Mouse (Mus musculus): ENCODE data around the gene Gm27179. TPM values are rescaled to one million over a fixed set of nuclear protein-coding genes. Genes with fewer than 3 reads are reported as not detected.
"Not testable (repeated sequence)": the region's sequence is repeated elsewhere in the genome, so short reads cannot be mapped to it uniquely, and the experiment has no call there.

Gene Gm27179
- polyA plus RNA-seq (2015; fragmentation: Nextera tagmentation; extraction: Ambion mirVana): not detected in 2 replicates

DNA sequence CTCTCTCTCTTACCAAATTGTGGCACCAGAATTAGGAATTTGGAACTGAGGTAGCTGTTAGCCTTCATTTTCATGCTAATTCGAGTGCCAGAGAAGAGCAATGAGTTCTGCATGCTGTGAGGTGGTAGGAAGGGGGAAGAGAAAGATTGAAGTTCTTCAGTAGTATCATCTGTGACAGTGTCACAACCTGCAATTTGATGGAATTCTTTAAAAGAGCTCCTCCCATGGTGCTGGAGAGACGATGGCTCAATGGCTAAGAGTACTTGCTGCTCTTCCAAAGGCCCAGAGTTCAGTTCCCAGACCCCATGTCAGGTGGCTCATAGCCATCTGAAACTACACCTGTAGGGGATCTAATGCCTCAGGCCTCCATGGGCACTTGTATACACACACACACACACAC, at the start of gene Gm27179:
Gm27179 (minus strand) TSS at position 101 of the 400 bp plus-strand sequence.
- no CpG with 5 or more reads among the region's 2 CpGs for WGBS
- H3K9me3 ChIP-seq (ENCODE audit: control insufficient read depth, low read length): not testable (repeated sequence)

DNA sequence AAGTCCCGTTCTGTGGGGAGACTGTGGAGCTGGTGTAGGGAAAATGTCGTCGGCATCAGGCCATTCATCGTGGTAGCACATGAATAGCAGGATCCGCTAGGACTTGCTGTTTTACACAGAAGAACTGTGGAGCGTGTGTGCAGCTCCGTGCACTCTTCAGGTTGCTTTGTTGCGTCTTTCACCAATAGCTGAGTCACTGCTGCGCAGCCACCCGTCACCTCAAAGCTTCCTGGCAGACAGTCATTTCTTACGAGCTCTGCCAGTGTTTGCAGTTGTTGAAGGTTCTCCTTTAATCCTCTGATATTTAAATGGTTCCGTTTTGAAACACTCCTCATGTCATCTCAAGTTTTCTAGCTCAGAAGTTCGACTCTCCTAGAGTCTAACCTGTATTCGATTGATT, 45.2 kb upstream of the Gm27179 start:
- not testable (repeated sequence) for H3K4me3 ChIP-seq (replicated peaks; ENCODE audit: low read length); H3K27me3 ChIP-seq (replicated peaks; ENCODE audit: control insufficient read depth, insufficient read depth, low read length); H3K9me3 ChIP-seq (ENCODE audit: control insufficient read depth, low read length); H3K4me1 ChIP-seq (replicated peaks; ENCODE audit: control insufficient read depth, insufficient read depth, low read length); H3K36me3 ChIP-seq (ENCODE audit: control insufficient read depth, insufficient read depth); H3K27ac ChIP-seq (ENCODE audit: low read length); H3K4me2 ChIP-seq (ENCODE audit: low read length); ATAC-seq; H3K9ac ChIP-seq (replicated peaks; ENCODE audit: low read depth, low read length)
- WGBS: no CpG with 5 or more reads among the region's 14 CpGs

More for the DNA sequence above, at the start of gene Gm27179:
- H3K9ac ChIP-seq (replicated peaks; ENCODE audit: low read depth, low read length); H3K4me2 ChIP-seq (ENCODE audit: low read length); H3K4me1 ChIP-seq (replicated peaks; ENCODE audit: control insufficient read depth, insufficient read depth, low read length); H3K4me3 ChIP-seq (replicated peaks; ENCODE audit: low read length); H3K27ac ChIP-seq (ENCODE audit: low read length); ATAC-seq; H3K27me3 ChIP-seq (replicated peaks; ENCODE audit: control insufficient read depth, insufficient read depth, low read length); H3K36me3 ChIP-seq (ENCODE audit: control insufficient read depth, insufficient read depth): not testable (repeated sequence)

DNA sequence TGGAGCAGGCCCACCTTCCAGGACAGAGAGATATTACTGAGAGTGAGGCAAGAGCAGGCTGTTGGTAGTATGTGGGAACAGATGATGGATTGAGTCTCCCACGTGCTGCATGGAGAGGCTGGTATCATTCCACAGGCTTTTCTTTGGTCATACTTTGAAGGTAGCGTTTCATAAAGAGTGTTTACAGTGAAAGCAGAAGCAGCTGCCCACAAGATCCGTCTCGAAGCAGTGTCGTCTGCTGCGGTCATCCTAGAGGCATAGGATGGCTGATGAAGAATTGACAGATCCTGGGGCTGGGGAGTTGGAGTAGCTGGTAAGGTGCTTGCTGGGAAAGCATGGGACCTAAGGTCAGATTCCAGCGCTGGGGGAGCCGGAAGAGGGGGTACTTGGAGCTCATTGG, 44.5 kb upstream of the Gm27179 start:
- no CpG with 5 or more reads among the region's 8 CpGs for WGBS
- H3K36me3 ChIP-seq (ENCODE audit: control insufficient read depth, insufficient read depth); ATAC-seq; H3K9ac ChIP-seq (replicated peaks; ENCODE audit: low read depth, low read length); H3K27me3 ChIP-seq (replicated peaks; ENCODE audit: control insufficient read depth, insufficient read depth, low read length); H3K4me2 ChIP-seq (ENCODE audit: low read length); H3K4me1 ChIP-seq (replicated peaks; ENCODE audit: control insufficient read depth, insufficient read depth, low read length); H3K4me3 ChIP-seq (replicated peaks; ENCODE audit: low read length); H3K9me3 ChIP-seq (ENCODE audit: control insufficient read depth, low read length); H3K27ac ChIP-seq (ENCODE audit: low read length): not testable (repeated sequence)

DNA sequence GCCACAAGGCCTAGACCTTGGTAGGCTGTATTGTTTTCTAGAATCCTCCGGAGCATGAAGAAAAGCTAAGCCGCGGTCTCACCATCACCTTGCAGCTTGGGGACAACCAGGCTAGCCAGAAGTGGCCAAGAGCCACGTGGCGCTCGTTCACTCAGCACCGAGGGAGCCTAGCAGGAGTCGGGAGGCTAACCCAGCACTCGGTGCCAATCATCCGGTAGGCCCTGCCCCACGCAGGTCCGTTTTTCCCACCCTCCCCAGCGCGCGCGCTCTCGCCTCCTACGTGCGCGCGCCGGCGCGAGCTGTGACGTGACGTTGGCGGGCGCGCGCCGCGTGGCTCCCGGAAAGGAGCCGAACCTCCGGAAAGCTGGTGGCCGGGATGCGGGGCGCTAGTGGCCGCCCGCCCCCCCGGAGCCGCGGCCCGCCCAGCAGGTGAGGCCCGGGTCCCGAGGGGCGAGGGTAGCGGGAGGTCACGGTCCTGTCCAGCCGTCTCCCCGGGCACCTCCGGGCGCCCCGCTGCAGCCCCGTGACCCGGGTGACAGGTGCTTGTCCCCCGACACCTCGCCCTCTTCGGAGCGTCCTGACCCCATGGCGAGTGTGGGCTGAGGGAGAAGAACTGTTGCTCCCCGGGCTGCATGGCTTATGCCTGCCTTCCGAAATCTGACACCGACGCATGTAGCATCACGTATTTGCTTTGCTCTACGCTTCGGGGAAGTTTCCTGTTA, 42.9 kb upstream of the Gm27179 start, which contains the start of gene Entpd4b:
Entpd4b (plus strand) TSS at position 315 of the 722 bp plus-strand sequence.
- H3K4me1 ChIP-seq (replicated peaks; ENCODE audit: control insufficient read depth, insufficient read depth, low read length); H3K9me3 ChIP-seq (ENCODE audit: control insufficient read depth, low read length); H3K27me3 ChIP-seq (replicated peaks; ENCODE audit: control insufficient read depth, insufficient read depth, low read length); H3K27ac ChIP-seq (ENCODE audit: low read length); H3K9ac ChIP-seq (replicated peaks; ENCODE audit: low read depth, low read length); H3K36me3 ChIP-seq (ENCODE audit: control insufficient read depth, insufficient read depth); H3K4me2 ChIP-seq (ENCODE audit: low read length); H3K4me3 ChIP-seq (replicated peaks; ENCODE audit: low read length): not testable (repeated sequence)
- no CpG with 5 or more reads among the region's 68 CpGs for WGBS
- peak; percentile 98 for ATAC-seq

GRCm38 (mm10) chr14:69547310-69547709, 35.0 kb upstream of the Gm27179 start:
- not testable (repeated sequence) for H3K4me3 ChIP-seq (replicated peaks; ENCODE audit: low read length)

GRCm38 (mm10) chr14:69545052-69545451, 32.7 kb upstream of the Gm27179 start:
- H3K4me2 ChIP-seq (ENCODE audit: low read length); H3K27ac ChIP-seq (ENCODE audit: low read length); ATAC-seq; H3K4me3 ChIP-seq (replicated peaks; ENCODE audit: low read length); H3K4me1 ChIP-seq (replicated peaks; ENCODE audit: control insufficient read depth, insufficient read depth, low read length); H3K27me3 ChIP-seq (replicated peaks; ENCODE audit: control insufficient read depth, insufficient read depth, low read length); H3K9ac ChIP-seq (replicated peaks; ENCODE audit: low read depth, low read length); H3K36me3 ChIP-seq (ENCODE audit: control insufficient read depth, insufficient read depth); H3K9me3 ChIP-seq (ENCODE audit: control insufficient read depth, low read length): not testable (repeated sequence)
- WGBS: no CpG with 5 or more reads among the region's 2 CpGs

More at GRCm38 (mm10) chr14:69547310-69547709, 35.0 kb upstream of the Gm27179 start:
- not testable (repeated sequence) for H3K9ac ChIP-seq (replicated peaks; ENCODE audit: low read depth, low read length); H3K27ac ChIP-seq (ENCODE audit: low read length); ATAC-seq; H3K27me3 ChIP-seq (replicated peaks; ENCODE audit: control insufficient read depth, insufficient read depth, low read length); H3K9me3 ChIP-seq (ENCODE audit: control insufficient read depth, low read length); H3K36me3 ChIP-seq (ENCODE audit: control insufficient read depth, insufficient read depth); H3K4me2 ChIP-seq (ENCODE audit: low read length); H3K4me1 ChIP-seq (replicated peaks; ENCODE audit: control insufficient read depth, insufficient read depth, low read length)
- WGBS: no CpG with 5 or more reads among the region's 4 CpGs

GRCm38 (mm10) chr14:69544033-69544432, 31.7 kb upstream of the Gm27179 start:
- not testable (repeated sequence) for H3K4me2 ChIP-seq (ENCODE audit: low read length); H3K9ac ChIP-seq (replicated peaks; ENCODE audit: low read depth, low read length); H3K27ac ChIP-seq (ENCODE audit: low read length); H3K4me1 ChIP-seq (replicated peaks; ENCODE audit: control insufficient read depth, insufficient read depth, low read length); ATAC-seq; H3K9me3 ChIP-seq (ENCODE audit: control insufficient read depth, low read length); H3K4me3 ChIP-seq (replicated peaks; ENCODE audit: low read length); H3K36me3 ChIP-seq (ENCODE audit: control insufficient read depth, insufficient read depth); H3K27me3 ChIP-seq (replicated peaks; ENCODE audit: control insufficient read depth, insufficient read depth, low read length)
- no CpG with 5 or more reads among the region's 7 CpGs for WGBS

- H3K4me2 ChIP-seq (ENCODE audit: low read length); H3K9me3 ChIP-seq (ENCODE audit: control insufficient read depth, low read length); H3K4me3 ChIP-seq (replicated peaks; ENCODE audit: low read length); H3K9ac ChIP-seq (replicated peaks; ENCODE audit: low read depth, low read length); H3K4me1 ChIP-seq (replicated peaks; ENCODE audit: control insufficient read depth, insufficient read depth, low read length); H3K36me3 ChIP-seq (ENCODE audit: control insufficient read depth, insufficient read depth); H3K27me3 ChIP-seq (replicated peaks; ENCODE audit: control insufficient read depth, insufficient read depth, low read length); H3K27ac ChIP-seq (ENCODE audit: low read length); ATAC-seq: not testable (repeated sequence)
- no CpG with 5 or more reads among the region's 7 CpGs for WGBS
Observed at GRCm38 (mm10) chr14:69542695-69543094, 30.3 kb upstream of the Gm27179 start.

DNA sequence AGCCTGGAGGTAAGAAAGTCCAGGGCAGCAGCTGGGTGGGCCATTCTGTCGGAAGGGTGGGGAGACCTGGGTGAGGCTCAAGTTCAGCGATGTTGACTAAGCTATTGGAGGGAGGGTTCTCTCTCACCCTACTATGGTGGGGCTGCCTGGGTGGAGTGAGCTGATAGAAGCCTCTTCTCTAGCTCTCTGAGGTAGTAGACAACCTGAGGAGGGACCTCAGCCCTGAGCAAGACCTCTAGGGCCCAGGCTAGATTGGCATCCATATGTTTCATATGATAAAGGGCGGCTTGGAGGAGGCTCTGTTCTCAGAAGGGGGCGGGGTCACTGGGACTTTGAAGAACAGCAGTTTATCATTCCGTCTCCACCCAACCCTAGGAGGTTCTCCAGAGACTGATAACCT, 27.8 kb upstream of the Gm27179 start:
- not testable (repeated sequence) for H3K4me3 ChIP-seq (replicated peaks; ENCODE audit: low read length); ATAC-seq; H3K27ac ChIP-seq (ENCODE audit: low read length); H3K9me3 ChIP-seq (ENCODE audit: control insufficient read depth, low read length); H3K9ac ChIP-seq (replicated peaks; ENCODE audit: low read depth, low read length); H3K27me3 ChIP-seq (replicated peaks; ENCODE audit: control insufficient read depth, insufficient read depth, low read length); H3K36me3 ChIP-seq (ENCODE audit: control insufficient read depth, insufficient read depth); H3K4me2 ChIP-seq (ENCODE audit: low read length); H3K4me1 ChIP-seq (replicated peaks; ENCODE audit: control insufficient read depth, insufficient read depth, low read length)
- WGBS: no CpG with 5 or more reads among the region's 5 CpGs

DNA sequence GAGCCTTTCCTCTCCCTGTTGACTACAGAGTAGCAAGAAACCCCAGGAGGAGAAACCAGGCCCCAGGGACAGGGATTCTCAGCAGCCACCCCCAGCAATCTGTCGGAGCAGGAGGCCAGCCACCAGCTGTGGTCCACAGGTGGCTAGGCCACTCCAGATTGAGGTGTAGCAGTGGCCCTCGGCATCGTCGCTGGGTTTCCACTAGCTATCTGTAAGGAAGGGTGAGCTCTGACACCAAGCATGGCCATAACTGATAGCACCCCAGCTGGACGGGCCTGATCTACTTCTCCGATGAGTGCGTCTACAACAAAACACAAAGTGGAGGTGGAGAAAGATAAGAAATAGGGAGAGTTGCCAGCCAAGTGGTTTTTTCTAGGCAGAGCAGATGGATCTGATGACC, 24.2 kb upstream of the Gm27179 start:
- not testable (repeated sequence) for H3K4me2 ChIP-seq (ENCODE audit: low read length); H3K27me3 ChIP-seq (replicated peaks; ENCODE audit: control insufficient read depth, insufficient read depth, low read length); H3K4me3 ChIP-seq (replicated peaks; ENCODE audit: low read length); ATAC-seq; H3K9ac ChIP-seq (replicated peaks; ENCODE audit: low read depth, low read length); H3K4me1 ChIP-seq (replicated peaks; ENCODE audit: control insufficient read depth, insufficient read depth, low read length); H3K36me3 ChIP-seq (ENCODE audit: control insufficient read depth, insufficient read depth); H3K27ac ChIP-seq (ENCODE audit: low read length); H3K9me3 ChIP-seq (ENCODE audit: control insufficient read depth, low read length)
- no CpG with 5 or more reads among the region's 7 CpGs for WGBS
